Mouse (Mus musculus) layer of hippocampus, postnatal 25 days (tissue): ENCODE data around the gene Fanci. TPM values are rescaled to one million over a fixed set of nuclear protein-coding genes. Genes with fewer than 3 reads are reported as not detected.

Experiments
- DNase-seq, 2 experiments: peaks; one replicate each; pipeline ENCODE4 v3.0.0; 2022; ENCODE audit warnings: mixed read lengths in 2 of 2, low spot score in 1 of 2; ENCODE audit errors: extremely low spot score in 1 of 2
- total RNA-seq, 2 experiments: library from RNA; stranded (reverse); gene quantifications; 2 replicates each; pipeline ENCODE4 v1.2.3; 2021

The Fanci gene
- total RNA-seq, 2 experiments from 2014 or later = 0.26 to 0.37 TPM

GRCm38 (mm10) chr7:79497701-79498115 is 106.0 kb downstream of the Fanci start:
- DNase-seq = no peak

DNA sequence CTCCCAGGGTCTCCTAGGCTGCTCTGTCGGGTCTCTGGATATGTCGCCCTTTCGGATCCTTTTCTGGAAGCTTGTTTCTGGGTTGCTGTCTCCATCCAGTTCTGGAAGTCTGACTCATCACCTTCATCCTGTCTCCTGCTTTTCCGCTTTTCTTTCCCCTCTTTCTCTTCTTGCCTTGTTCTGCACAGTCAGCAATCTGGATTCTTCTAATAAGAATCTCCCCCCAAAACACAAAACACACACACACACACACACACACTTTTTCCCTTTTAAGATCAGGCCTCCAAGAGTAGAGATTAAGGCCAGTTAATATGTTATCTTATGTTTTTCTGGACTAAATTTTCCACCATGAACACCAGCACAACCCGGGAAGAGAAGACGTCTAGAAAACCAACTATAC is 106.6 kb downstream of the Fanci start:
- DNase-seq = no peak

GRCm38 (mm10) chr7:79498965-79499595 is 107.4 kb downstream of the Fanci start:
- DNase-seq = no peak

Other genes starting within 250 kb of the Fanci start
- gene Mfge8, start 242.9 kb upstream of the Fanci start, total RNA-seq = 100 to 1,000 TPM; 146 to 168 TPM
- gene Abhd2, start 118.7 kb upstream of the Fanci start, total RNA-seq = 10 to 100 TPM; 67.1 to 83.8 TPM
- gene Rlbp1, start 4.9 kb upstream of the Fanci start, total RNA-seq = 10 to 100 TPM; 20.0 to 20.7 TPM
- 10 to 100 TPM; 74.2 to 91.0 TPM for gene Polg, start 74.4 kb downstream of the Fanci start, total RNA-seq
- 1 to 10 TPM; 2.1 to 2.4 TPM for gene Rhcg, start 225.7 kb downstream of the Fanci start, total RNA-seq